Mouse (Mus musculus) left cerebral cortex, postnatal 14 days (tissue): ENCODE measurements at regions not wholly inside any gene's neighbourhood (a gene's known extent, or its start where the extent isn't known, plus 50 kb on each side); places are given as distances from the start of the nearest gene placed in this dataset.

Experiments used
- DNase-seq, 2 experiments: peaks; one replicate each; pipeline ENCODE4 v3.0.0; 2021 to 2022; ENCODE audit warnings: low spot score in 2 of 2, mixed read lengths in 1 of 2
- intact Hi-C: fragments of 180-260 bp; cut with DNase I; formaldehyde crosslinking; loops from one replicate; pipeline ENCODE4 v1.15.1; 2025

DNA sequence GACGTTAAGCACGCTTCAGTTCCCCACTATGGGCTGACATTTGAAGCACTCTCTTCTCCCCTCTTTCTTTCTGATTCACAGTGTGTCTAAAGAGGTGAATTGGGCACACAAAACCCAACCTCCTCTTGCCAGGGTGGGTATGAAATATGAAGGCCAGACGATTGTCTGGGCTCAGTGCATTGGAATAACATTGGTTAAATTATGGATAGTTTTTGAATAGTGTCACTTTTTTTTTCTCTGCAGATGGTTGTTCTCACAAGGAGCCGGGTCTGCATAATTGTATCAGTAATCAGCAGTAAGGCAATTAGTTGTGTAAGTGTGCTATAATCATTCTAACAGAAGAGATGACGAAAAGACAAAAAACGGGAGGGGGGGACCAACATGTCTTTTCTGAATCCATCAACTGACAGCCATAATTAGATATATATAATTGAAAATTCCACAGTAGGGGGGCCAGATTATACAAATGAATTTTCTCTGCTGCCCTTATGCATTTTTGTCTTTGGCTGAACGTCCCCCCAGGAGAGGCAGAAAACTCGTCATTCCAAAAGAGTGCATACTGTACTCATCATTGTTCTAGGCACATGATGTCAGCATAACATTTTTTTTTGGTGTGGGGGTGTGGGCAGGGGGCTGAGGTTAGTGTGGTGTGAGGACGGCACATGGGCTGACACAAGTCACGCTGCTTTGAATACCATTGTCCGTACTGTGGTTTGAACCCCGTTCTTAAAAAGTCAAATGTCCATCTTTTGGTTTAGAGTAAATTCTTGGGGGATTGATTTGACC, 280.7 kb upstream of the Sall1 start:
- intact Hi-C loops = no loop called here
- DNase-seq = no peak

DNA sequence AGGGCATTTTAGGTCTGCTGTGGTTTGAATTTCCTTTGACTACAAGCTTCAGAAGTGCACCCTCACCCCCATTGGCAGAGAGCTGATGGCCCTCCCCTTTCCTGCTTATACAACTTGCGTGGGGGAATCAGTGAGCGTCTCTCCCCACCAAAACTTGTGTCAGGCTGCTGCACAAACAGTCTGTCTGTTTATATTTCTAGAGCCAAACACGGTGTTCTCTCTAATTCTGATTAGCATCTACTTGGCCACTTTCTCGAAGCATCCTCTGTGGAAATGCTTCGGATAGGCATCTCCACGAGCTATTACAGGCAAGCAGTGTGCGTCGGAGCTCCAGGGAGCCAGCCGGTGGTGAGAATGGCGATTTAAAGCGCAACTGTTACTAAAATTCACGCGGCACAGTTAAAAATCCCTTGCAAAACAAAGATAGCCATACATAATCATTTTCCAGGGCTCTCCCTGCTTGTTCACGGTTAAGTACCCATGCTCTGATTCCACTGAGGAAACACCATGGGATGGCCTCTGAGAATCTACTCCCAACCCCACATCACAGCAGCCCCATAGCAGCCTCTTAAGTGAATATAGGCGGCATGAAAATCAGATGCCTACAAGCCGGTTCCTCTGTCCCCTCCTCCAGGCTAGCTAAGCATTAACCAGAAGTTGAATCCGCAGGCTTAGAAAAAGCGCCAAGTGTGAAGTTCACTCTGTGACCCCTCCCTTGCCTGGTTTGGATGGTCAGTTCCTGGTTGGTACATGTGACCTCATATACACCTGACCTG, 273.7 kb upstream of the Sall1 start:
- peak; percentile 16 to 30 for DNase-seq
- intact Hi-C loops = loop anchor here (10.0 kb wide), 1 partner anchor 257 kb away; no protein-coding TSS in a partner anchor

DNA sequence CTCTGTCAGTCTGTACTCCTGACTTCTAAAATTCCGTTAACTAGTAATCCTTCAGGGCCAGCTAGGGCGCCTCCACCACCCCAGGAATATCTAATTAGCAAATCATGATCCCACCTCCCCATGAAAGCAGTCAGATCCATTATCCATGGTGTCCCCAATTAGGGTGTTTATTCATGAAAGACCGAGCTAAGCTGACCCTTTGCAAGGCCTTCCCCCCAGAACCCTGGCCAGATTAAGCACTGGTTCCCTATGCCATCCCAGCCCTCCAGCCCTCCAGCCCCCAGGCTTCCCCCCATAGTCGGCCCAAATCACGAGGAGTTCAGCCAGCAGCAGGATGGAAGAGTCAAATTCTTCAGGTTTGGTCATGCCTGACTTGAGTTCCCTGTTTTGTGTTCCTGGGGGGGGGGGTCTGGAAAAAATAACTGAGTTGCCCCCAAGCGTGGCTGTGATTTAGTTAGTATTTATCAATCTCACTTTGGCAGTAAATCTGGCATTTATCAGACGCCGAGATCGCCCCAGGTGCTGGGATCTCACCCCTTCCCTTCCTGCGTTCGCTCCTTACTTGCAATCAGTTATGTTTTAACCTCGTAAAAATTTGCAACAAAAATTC, 272.7 kb upstream of the Sall1 start:
- intact Hi-C loops = loop anchor here (10.0 kb wide), 1 partner anchor 258 kb away; no protein-coding TSS in a partner anchor

DNA sequence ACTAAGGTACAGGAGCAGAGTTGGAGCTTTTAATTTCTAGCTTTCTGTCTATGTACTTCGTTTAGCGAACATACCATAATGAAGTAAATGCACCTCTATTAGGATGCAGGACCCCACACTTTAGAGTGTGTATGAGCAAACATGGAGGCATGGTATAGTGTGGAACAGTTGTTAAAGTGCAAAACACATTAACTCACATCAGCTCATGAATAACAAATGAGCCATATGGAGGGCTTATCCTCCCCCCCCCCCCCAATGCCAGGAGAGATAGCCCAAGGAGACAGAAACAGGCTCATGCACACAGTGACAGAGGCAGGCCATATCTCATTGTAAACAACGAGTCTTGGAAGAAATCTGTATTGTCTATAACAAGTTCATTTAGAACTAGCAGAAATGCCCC, 270.9 kb upstream of the Sall1 start:
- intact Hi-C loops = loop anchor here (10.0 kb wide), 1 partner anchor 260 kb away; no protein-coding TSS in a partner anchor
- DNase-seq = no peak

More for the DNA sequence above, 272.7 kb upstream of the Sall1 start:
- DNase-seq = no peak

DNA sequence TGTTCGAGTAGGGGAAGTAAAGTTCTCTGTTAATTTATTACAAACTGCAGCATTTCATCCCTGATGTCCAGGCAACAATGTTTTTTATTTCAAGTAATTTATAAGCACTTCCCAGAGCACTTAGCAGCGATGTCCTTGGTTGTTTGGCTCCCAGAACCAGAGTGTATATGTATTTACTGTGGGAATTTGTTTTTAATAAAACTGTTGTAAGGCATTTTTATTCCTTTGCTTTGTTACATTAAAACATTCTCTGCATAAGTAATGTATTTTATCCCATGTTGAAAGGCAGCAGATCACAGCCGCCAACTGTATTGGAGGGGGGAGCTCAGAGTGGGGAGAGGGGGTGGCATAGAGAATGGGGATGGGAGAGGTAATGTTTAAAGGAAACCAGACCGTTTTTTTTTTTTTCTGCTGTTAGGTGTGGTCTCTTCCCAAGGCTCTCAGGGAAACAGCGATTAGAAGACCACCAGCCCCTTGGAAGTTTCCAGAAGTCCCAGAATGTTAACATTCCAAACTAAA, 266.8 kb upstream of the Sall1 start:
- DNase-seq = no peak
- intact Hi-C loops = loop anchor here (10.0 kb wide), 1 partner anchor 264 kb away; no protein-coding TSS in a partner anchor

DNA sequence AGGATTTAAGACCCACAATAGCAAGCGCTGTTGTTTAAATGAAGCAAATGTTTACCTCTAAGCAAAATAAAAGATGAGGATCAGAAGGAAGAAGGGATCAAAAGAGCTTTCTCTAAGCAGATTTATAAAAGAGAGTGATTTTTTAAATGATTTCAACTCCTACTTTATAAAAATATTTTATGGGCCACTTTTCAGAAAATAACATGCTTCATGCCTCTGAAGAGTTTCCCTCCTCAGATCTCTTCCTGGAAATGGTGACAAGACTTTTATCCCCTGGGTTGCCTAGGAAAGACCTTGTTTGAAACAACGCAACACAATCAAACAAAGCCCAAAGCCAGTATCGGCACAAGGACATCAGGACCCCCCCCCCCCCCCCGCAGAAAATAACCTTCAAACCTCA, 265.6 kb upstream of the Sall1 start:
- intact Hi-C loops = loop anchor here (5.0 kb wide), 1 partner anchor 267 kb away; the partner anchor contains the start of gene Sall1
- DNase-seq = no peak

DNA sequence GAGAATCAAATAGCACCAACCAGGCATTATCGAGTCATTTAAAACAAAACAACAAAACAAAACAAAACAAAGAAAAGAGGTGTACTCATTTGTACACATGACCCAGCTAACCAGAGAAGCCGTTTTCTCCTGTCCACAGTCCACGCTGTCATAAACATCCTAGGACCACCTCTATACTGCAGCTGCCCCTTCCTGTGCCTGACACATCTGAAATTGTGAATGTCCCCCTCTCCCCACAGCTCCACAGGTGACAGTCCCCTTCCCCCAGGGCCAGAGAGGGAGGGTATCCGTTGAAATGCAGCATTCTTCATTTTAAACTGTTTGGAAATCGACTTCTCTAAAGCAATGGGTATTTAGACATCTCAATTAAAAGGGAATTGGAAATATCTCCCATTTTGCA, 265.0 kb upstream of the Sall1 start:
- no peak for DNase-seq
- intact Hi-C loops = loop anchor here (5.0 kb wide), 1 partner anchor 267 kb away; the partner anchor contains the start of gene Sall1

DNA sequence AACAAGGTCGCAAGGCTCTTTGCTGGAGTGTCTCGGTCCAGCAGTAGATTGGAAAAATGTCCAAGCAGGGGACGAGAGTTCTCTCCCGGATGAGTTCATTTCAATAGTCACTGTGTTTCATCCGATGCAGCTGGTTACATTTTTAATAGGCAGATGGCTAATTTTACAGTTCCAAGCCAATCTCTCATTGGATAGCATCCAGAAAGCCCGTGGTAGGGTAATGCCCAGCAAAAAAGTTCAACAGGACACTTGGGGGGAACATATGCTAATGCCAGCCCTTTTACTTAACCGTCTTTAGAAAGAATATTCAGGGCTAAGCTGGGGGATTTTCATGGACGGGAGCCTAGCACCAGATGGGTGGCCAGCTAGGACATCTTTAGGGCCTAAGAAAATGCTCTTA, 264.6 kb upstream of the Sall1 start:
- peak in 1 of 2 experiments; percentile 11 for DNase-seq
- intact Hi-C loops = loop anchor here (5.0 kb wide), 1 partner anchor 266 kb away; the partner anchor contains the start of gene Sall1

DNA sequence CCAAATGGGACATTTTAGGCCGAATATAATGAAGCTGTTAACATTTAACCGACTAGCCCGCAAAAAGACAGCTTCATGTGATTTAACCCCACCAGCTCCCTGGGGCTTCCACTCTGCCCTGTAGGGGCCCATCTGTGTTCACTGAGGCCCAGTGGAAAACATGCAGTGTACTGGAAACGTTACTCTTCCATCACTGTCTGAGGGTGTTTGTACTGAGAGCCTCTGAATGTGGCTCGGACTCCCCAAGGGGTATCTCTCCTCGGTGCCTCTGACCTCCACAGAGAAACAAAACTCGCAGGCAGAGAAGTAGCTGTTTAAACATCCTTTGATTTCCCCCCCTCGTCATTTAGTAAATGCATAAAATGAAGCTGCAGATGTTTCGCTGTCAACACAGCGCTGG, 263.6 kb upstream of the Sall1 start:
- intact Hi-C loops = loop anchor here (5.0 kb wide), 1 partner anchor 265 kb away; the partner anchor contains the start of gene Sall1
- no peak for DNase-seq

DNA sequence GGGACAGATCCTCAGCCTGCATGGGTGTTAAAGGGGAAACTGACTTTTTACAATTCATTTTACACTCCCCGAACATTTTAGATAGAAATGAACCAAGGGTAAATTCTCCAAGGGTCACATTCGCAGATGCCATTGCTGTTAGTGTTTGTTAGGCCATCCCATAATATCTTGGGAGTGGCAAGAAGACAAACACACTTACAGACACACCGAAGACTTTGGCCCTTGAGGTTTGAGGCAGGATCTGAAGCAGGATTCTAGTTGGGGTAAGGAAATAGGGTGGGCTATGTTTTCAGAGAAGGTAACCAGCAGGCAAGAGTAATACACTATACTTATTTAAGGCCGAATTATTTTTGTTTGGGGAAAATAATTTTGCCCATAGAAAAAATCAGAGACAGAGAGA, 263.1 kb upstream of the Sall1 start:
- no peak for DNase-seq
- intact Hi-C loops = loop anchor here (5.0 kb wide), 1 partner anchor 265 kb away; the partner anchor contains the start of gene Sall1

DNA sequence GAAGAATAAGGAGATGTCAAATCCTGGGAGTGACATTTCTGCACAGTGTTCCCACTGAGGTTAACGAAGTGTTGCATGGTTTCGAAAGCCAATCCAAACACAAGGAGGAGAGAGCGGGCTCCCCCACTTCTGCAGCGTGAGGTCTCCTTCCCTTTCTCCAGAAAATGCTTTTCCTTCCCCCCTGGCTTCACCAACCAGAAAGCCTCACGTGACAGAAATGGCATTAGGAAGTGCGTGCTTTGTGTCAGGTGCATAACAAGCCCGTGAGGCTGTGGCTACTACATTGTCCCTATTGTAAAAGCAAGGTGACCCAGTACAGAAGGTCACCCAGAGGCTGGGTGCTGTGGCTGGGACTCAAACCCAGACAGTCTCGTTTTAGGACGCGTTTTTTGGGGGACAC, 260.2 kb upstream of the Sall1 start:
- intact Hi-C loops = no loop called here
- DNase-seq = no peak

DNA sequence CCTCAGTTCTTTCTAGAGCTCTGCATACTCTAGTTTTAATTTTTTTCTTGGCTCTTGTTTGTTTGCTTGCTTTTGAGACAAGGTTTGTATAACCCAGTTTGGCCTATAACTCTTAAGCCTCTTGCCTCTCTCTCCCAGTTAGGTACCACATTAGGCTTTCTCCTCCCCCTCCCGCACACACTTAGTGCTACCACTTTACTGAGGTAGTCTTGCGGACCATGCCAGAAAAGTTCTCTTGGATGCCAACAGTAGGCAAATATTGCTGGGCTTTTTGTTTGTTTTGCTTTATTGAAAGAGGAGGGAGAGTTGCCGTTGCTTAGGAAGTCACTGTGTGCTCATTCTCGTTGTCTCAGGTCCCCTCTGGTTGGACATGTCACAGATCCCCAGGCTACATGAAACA, 259.4 kb upstream of the Sall1 start:
- intact Hi-C loops = no loop called here
- no peak for DNase-seq

DNA sequence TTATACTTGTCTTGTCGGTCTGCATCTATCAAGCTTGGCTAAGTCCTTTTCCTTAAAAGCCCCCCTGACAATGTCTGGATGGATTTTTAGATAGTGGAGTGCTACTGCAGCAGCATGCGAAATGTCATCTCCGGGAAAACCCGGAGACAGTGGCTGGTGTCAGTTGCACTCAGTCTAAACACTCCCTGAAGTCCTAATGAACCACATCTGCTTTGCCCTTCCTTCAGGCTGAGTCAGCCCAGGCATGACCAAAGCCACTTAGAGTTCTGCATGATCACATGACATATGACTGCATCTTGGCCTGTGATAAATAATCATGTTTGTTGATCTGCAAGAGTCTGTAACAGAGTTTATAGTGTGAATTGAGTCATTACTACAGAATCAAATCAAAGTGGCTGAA, 255.7 kb upstream of the Sall1 start:
- intact Hi-C loops = no loop called here
- no peak for DNase-seq

DNA sequence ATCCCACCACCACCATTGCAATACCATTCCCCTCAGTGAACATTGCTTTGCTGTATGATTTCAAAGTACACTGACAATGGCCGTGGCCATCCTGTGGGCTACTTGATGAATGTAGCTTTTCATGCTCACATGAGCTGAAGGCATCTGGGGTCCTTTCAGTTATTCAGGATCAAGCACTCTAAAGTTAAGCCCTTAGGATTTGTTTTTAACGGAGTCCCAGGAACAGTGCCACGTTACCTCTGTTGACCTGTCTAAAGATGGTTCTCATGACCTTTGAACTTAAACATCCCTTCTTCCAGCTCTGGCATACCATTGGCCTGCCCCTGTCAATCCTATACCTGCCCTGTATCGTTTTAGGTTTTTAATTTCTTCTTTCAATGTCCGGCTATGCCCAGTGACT, 251.7 kb upstream of the Sall1 start:
- DNase-seq = no peak
- intact Hi-C loops = no loop called here

DNA sequence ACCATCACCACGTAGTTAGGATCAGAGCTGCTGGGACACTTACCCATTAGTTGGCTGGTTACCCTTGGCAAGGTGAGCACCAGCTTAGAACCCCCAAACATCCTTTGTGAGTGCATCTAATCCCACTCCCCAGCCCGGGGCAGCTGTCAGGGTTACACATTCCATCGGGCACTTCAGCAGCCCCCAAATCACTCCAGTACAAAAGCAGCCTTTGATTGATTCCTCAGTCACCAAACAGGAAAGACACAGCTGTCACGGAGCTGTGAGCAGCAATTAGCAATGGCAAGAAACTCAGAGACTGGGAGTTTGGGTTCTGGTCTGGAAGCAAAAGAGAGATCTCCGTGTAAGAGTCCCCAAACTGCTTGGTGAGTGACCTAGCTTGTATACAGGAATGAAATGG, 245.1 kb upstream of the Sall1 start:
- no peak for DNase-seq
- intact Hi-C loops = no loop called here

DNA sequence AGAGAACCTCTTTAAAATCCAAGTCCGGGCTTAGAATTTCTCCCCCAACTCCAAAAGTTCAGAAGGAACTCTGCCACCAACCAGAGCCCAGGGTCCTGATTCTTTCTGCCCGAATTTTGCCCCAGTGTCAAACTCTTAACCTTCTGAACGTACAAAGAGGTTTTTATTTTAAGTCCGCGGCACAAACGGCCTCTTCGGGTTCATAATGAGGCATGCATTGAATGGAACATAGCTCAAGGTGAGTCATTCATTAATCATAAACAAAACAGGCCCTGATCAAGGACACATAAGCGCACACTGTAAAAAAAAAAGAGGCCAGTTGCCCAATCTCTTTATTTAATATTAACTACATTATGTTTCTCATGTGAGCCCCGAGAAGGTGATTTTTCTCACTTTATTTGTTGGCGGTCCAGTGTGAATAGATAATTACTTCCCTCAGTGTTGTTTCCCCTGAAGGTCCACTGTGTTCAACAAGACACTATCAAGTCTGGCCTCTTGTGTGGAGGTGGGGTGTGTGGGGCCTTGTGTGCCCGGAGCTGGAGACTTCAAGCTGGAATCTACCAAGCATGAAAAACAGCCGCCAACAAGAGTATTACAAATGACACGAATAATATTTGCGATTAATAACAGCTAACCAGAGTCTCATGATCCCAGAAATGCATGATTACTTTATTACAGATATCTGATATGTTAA, 241.1 kb upstream of the Sall1 start:
- no peak for DNase-seq
- intact Hi-C loops = no loop called here

DNA sequence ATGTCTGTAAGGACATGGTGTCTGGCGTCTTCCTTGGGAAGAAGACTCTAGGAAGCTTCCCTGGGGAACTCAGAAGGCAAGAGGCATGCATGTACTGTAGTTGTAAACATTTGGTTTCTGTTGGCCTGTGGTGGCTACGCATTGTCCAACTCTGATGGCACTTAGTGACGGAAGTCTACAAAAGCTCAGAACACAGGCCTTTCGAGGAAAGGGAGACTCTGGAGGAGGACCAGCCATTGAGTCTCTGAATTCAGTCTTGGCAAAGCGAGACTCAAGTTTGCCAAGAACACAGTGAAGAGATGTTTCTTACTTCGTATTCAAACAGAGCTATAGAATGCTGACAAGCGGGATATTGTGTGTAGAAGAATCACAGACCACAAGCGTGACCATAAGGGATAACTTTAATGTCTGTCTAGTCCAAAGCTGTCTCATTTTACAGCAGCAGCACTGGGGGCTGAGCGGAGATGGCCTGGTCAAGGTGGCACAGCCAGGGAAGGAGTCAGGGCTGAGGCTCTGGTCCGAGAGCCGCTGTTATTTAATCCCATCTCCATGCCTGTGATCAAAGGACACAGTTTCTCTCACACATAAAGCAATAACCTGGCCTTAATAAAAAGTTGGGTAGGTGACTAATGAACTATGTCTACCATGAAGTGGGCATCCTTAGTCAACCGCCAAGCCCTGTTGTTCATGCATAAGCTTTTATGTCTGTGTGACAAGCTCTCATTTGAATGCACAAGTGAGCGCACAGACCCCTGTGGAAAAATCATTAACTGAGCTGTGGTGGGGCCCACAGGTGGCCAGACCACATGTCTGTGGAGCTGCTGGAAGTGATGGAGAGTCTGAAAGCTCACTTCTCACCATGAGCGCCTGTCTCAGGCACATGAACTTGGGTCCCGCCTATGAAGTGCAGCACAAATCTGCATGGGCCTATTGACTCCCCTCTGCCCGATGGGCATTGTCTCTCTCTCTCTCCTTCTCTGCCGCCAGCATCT, 239.4 kb upstream of the Sall1 start:
- DNase-seq = no peak
- intact Hi-C loops = no loop called here

DNA sequence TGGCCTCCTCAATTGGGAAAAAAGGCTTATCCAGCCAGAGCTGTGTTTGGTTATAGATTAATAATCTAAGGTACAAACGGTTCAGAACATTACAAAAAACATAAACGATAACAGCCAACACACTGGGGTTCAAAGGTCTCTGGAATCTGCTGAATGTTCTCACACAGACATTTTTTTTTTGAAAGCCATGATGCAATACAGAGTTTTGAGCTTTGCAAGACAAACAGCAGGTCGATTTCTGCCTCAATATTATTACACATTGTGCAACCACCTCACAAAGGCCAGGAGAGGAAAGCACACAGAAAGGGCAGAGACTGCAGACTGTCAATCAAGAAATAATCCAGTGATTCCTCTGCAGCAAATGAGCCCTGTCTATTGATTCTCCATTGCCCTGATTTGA, 235.9 kb upstream of the Sall1 start:
- no peak for DNase-seq
- intact Hi-C loops = no loop called here
